Mouse (Mus musculus) adipocyte (in vitro differentiated cells): ENCODE measurements around the gene 1700017B05Rik.
A peak's percentile ranks its signal among the peaks of the same experiment; 100 is the strongest.
"Not testable (repeated sequence)": the region's sequence is repeated elsewhere in the genome, so short reads cannot be mapped to it uniquely, and the experiment has no call there.

Experiments
- DNase-seq: peaks from one replicate; pipeline ENCODE4 v3.0.0-alpha.2; 2016; ENCODE audit warnings: low spot score

The 1700017B05Rik gene

DNA sequence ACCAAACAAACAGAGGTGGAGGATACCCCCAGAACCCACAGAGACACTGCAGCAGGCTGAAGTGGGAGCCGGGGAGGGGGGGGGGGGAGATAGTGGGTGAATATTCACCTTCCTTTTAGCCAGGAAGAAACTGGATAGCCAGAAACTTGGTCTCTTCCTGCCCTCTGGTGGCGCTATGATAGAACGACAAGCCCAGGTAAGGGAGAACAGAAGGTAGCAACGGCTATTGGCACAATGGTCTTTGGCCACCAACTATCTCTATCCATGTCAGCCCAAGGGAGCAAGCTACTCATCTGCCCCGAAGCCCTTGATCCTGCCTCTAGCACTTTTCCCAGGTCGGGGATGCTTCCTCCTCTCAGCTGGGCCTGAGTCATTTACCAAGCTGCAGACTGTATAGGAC lies 42.1 kb downstream of the 1700017B05Rik start:
- DNase-seq = peak; percentile 54

DNA sequence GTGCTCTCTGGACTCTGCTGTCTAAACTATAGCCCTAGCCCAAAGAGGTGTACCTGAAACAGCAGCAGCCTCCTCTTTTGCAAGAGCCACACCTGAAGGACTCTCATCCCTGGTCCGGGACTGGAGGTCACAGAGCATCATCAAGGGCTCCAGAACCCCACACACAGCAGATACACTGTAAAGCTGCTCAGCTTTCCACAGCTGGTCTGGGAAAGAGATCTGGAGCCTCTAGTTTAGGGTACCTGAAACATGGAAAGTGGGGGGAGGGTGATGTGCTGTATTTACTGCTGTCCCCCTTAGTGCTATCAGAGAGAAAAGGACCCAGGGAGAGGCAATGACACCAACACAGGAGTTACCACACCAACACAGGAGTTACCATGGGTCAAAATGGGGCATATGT lies 42.9 kb downstream of the 1700017B05Rik start:
- no peak for DNase-seq

DNA sequence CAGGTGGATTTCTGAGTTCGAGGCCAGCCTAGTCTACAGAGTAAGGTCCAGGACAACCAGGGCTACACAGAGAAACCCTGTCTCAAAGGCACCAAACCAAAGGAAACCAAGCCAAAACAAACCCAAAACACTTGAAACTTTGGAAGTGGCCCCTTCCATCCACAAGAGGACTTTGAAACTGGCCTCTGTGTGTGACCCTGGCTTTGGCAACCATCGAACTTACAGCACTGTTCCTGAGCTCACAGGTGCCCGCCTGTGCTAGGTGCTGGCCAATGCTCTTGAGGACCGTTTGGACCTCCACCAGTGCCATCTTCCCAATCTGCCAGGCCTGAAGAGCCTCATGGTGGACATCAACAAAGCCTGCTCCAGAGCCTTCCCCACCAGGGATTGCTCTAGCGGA lies 43.6 kb downstream of the 1700017B05Rik start:
- no peak for DNase-seq

DNA sequence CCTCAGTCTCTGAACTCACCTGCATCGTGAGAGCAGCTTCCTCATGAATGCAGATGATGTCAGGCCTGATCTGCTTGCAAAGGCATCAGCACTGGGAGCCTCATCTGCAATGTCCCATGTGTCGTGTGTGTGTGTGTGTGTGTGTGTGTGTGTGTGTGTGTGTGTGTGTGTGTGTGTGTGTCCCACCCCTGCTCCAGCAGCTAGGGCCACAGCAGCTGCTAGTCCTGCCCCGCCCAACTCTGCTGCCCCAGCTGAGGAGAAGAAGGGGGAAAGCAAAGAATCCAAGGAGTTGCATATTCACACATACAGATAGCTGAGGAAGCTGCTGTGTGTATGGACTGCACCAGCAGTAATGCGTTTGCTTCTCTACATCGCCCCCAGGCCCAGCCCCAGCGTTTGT lies 45.2 kb downstream of the 1700017B05Rik start:
- DNase-seq = no peak

DNA sequence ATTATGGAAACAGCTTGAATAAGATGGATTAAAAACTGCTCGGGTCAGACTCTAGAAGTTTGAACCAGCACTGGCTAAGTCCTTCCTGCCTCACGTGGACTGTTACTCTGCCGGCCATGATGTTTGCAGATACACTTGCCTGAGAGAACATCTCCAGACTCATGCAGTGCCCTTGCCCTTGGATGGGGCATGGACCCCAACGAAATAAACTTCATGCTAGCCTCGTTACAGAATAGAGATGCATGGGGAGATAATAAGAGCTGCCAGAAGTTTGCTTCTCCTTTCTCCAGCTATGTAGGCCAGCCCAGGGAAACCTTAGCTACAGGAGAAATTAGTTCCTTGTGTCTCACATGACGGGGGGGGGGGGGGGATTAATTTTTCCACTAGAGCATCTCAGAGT lies 47.9 kb downstream of the 1700017B05Rik start:
- no peak for DNase-seq

DNA sequence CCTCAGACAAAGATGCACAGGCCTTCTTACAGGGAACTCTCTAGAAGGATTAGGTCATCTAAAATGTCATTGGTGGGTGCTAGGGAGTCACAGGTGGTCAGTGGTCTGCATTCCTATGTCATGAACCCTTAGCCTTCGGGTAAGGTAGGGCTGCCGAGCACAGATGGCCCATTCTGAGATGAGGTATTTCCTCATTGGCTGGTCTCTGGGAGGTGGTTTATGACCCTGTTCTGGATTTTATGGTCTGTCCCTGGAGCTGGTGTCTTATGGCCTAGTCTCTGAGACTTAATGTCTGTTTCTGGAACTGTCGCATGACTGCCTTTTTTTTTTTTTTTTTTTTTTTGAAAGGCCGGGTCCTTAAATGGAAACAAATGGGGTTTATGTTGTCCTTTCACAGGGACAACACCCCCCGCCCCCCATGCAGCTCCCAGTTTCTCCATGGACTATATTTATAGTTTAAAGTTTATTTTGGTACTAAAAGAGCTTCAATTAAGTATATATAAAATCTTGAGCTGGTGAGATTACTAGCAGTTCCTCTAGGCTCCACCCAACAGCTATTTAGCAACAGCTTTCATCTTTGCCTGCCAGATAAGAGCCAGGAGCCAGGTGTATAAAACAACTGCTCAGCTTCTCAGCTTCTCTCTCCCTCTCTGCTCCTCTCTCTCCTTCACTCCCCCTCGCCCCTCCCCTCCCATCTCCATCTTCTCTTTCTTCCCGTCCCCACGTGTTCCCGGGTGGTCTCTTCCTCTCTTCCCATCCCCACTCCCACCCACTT lies 49.8 kb downstream of the 1700017B05Rik start:
- no peak for DNase-seq

DNA sequence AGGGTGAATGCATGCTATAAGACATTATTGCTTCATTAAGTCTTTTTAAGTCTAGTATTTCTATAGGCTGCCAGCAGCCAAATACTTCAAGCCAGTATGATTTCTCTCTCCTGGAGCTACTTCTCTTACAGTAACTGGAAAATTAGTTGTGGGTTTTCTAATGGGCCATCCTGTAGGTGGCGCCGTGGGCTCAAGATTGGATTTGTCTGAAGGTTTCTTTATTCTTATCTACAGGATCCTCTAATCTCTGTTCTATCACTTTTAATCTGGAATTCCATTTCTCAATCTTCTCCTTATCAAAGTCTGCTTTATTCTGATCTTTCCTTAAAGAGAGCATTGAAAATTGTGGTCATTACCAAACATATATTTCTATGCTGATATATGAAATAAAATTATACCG lies 53.1 kb downstream of the 1700017B05Rik start:
- DNase-seq = peak; percentile 74

DNA sequence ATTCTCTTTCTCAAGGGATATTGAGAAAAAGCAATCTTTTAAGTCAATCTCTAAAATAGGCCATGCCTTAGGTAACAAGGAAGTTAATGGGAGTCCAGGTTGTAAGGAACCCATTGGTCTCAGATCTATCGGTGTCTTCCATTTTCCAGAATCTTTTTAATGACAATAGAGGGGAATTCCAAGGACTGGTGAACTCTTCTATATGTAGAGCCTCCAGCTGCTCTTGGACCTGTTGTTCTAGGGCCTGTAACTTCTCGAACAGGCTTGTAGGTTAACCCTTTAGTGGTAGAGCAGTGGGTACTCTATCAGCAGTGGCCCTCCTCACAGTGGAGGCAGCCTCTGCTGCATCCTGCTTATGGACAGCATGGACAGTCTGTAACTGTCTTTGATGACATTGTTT lies 55.5 kb downstream of the 1700017B05Rik start:
- DNase-seq = no peak

DNA sequence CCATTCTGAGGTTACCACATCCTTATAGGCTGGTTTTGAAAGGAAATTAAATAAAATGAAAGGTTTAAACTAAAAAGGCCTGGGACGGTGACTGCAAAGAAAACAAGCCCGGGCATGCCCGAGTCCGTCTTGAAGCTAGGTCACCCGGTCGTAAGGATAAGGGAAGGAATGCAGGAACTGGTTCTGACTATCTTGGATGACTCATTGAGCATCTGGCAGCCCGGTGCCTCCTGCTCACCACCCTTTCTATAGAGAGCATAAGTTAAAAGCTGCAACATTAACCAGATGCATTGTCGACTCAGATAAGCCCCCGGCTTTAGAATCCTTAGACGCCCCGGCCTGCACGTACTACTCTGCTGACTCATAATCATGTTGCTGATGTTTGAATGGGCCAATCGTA lies 58.8 kb downstream of the 1700017B05Rik start:
- DNase-seq = not testable (repeated sequence)
